Mouse (Mus musculus) neural tube, embryonic 14.5 days (tissue): ENCODE data around the gene Cldn11. TPM values are rescaled to one million over a fixed set of nuclear protein-coding genes. Genes with fewer than 3 reads are reported as not detected.
"Not testable (repeated sequence)": the region's sequence is repeated elsewhere in the genome, so short reads cannot be mapped to it uniquely, and the experiment has no call there.

ENCODE experiments used
- ATAC-seq: fragments of 200-750 bp; cut with Nextera tagmentation; 2 replicates; pipeline ENCODE4 v1.8.0; 2017; ENCODE audit warnings: low read depth, mild to moderate bottlenecking, moderate TSS enrichment, moderate library complexity
- H3K27ac ChIP-seq: fragments of 300-500 bp; sonication (generic); 2 replicates; pipeline ENCODE4 v1.5.1; 2014; ENCODE audit warnings: low read depth, mild to moderate bottlenecking, control low read depth, low read length, moderate library complexity, mixed read lengths
- H3K27me3 ChIP-seq: fragments of 300-500 bp; sonication (generic); 2 replicates; pipeline ENCODE4 v1.6.1; 2014; ENCODE audit warnings: low read length; ENCODE audit not compliant: control insufficient read depth, insufficient read depth
- H3K36me3 ChIP-seq: fragments of 300-500 bp; sonication (generic); 2 replicates; pipeline ENCODE4 v1.6.1; 2014; ENCODE audit warnings: low read length, mixed read lengths; ENCODE audit not compliant: control insufficient read depth, insufficient read depth
- H3K4me1 ChIP-seq: fragments of 300-500 bp; sonication (generic); 2 replicates; pipeline ENCODE4 v1.6.1; 2014; ENCODE audit warnings: low read length; ENCODE audit not compliant: control insufficient read depth, insufficient read depth
- H3K4me2 ChIP-seq: fragments of 300-500 bp; sonication (generic); 2 replicates; pipeline ENCODE4 v1.6.1; 2014; ENCODE audit warnings: mild to moderate bottlenecking, low read depth, low read length, control low read depth
- H3K4me3 ChIP-seq: fragments of 300-500 bp; sonication (generic); 2 replicates; pipeline ENCODE4 v1.5.1; 2014; ENCODE audit warnings: low read depth, low read length, control low read depth, mixed read lengths
- H3K9ac ChIP-seq: fragments of 300-500 bp; sonication (generic); replicated peaks from 2 replicates; pipeline ENCODE4 v1.6.1; 2014; ENCODE audit warnings: low read depth, mild to moderate bottlenecking, control low read depth, low read length, mixed read lengths
- H3K9me3 ChIP-seq: fragments of 300-500 bp; sonication (generic); 2 replicates; pipeline ENCODE4 v1.6.1; 2016; ENCODE audit warnings: low read length; ENCODE audit not compliant: control insufficient read depth
- WGBS: fragments of 180-500 bp; shearing (Covaris S2); extraction: QIAGEN DNeasy Blood & Tissue Kit; methylation state at CpG from one replicate; pipeline ENCODE4 v1.1.7; 2014; 5-methylcytosine and 5-hydroxymethylcytosine counted together
- polyA plus RNA-seq: library from polyadenylated mRNA; unstranded; fragments of >200 nt; fragmentation: Nextera tagmentation; extraction: Ambion mirVana; gene quantifications from 2 replicates; pipeline ENCODE4 v1.2.1, GENCODE M21; 2014

Gene Cldn11
- polyA plus RNA-seq, 1 experiment from 2014 or later, result 2.1 TPM

DNA sequence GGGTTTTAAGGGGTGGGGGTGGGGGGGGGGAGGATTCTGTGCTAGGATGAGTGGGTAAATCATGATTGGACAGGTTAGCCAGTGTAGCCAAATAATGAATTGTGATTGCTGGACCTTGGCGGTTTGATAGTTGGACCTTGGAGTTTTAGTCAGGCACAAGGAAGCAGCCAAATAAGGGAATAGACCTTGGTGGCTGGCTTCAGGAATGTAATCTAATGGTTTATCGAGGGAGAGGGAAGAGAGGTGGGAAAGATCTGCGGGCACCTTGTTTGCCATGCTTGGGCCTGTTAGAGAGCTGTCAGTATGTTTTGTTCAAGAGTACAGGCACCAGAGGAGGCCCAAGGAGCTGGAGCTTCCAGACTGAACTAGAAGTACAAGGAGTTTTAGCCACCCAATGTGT is 22.9 kb upstream of the Cldn11 start:
- WGBS, result 84% methylated on average over 3 of the region's 3 CpGs
- H3K9me3 ChIP-seq, result no peaks in the 10 kb centered on the region
- no peak overlapping the region for H3K4me2 ChIP-seq
- no peaks in the 10 kb centered on the region for H3K27me3 ChIP-seq
- H3K27ac ChIP-seq, result no peak overlapping the region
- peaks cover 6% of the 10 kb centered on the region; the same call in 1 of the 2 replicates for H3K36me3 ChIP-seq
- H3K9ac ChIP-seq, result no peak overlapping the region
- ATAC-seq, result no peak
- H3K4me3 ChIP-seq, result no peak overlapping the region
- no peaks in the 10 kb centered on the region for H3K4me1 ChIP-seq

DNA sequence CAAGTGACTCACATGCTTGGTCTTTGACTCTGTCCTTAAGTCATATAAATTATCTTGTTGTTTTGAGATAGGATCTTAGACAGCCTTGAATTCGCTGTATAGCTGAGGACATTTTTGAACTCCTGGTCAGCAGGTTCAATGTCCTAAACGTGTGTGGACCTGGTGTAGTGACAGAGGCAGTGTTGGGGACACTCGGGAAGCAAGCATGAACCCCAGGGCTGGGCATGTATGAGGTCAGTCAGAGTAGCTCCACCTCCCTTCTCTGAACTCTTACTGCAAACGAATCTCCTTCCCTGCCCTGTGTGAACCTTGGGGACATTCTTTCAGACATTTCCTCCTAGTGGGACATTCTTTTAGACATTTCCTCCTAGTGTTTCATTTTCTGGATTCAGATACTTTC is 20.0 kb upstream of the Cldn11 start:
- no peak overlapping the region for H3K4me3 ChIP-seq
- no peak for ATAC-seq
- H3K9ac ChIP-seq, result no peak overlapping the region
- H3K9me3 ChIP-seq, result no peaks in the 10 kb centered on the region
- no peak overlapping the region for H3K4me2 ChIP-seq
- 57% methylated on average over 4 of the region's 4 CpGs for WGBS
- no peaks in the 10 kb centered on the region for H3K4me1 ChIP-seq
- H3K27me3 ChIP-seq, result no peaks in the 10 kb centered on the region
- H3K36me3 ChIP-seq, result no peaks in the 10 kb centered on the region
- no peak overlapping the region for H3K27ac ChIP-seq

DNA sequence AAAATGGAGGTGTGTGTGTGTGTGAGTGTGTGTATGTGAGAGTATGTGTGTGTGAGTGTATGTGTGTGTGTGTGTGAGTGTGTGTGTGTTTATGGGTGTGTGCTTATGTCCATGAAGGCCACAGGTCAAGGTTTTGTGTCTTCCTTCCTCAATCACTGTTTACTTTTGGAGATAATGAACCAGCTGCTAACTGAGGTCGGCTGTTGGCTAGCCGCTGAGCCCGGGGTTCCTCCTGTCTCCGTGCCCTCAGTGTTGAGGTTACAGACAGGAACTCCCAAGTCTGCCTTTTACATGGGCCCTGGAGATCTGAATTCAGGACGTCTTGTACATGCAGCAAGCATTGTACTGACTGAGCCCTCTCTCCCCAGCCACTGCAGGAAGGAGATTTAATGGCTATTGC is 16.1 kb upstream of the Cldn11 start:
- H3K4me1 ChIP-seq, result no peaks in the 10 kb centered on the region
- no peak overlapping the region for H3K4me2 ChIP-seq
- H3K36me3 ChIP-seq, result no peaks in the 10 kb centered on the region
- H3K27me3 ChIP-seq, result no peaks in the 10 kb centered on the region
- no peak for ATAC-seq
- 55% methylated on average over 5 of the region's 5 CpGs for WGBS
- no peak overlapping the region for H3K4me3 ChIP-seq
- H3K27ac ChIP-seq, result no peak overlapping the region
- no peaks in the 10 kb centered on the region for H3K9me3 ChIP-seq
- H3K9ac ChIP-seq, result no peak overlapping the region

DNA sequence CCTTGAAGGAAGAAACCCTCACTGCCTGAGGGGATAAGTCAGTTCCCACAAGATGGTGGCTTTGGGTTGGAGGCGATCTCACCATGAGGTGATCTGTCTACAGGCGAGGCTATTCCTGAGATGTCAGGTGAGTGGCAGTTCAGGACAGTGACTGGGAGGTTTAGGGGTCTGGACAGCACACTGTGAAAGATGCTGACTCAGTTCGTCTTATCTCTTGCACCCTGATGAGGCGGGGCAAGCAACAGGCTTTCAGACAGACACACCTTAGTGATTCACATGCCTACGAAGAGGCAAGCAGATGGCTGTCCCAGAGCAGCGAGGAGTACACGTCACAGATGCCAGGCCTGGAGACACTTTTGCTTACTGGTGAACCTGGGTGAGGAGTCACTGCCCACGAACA is 15.5 kb upstream of the Cldn11 start:
- ATAC-seq, result no peak
- Histone ChIP-seq H3K9ac (no peak overlapping the region), H3K4me2 (no peak overlapping the region), H3K27ac (no peak overlapping the region), H3K4me1 (no peaks in the 10 kb centered on the region), H3K27me3 (no peaks in the 10 kb centered on the region), H3K4me3 (no peak overlapping the region), H3K9me3 (no peaks in the 10 kb centered on the region), H3K36me3 (no peaks in the 10 kb centered on the region)
- 88% methylated on average over 8 of the region's 8 CpGs for WGBS

DNA sequence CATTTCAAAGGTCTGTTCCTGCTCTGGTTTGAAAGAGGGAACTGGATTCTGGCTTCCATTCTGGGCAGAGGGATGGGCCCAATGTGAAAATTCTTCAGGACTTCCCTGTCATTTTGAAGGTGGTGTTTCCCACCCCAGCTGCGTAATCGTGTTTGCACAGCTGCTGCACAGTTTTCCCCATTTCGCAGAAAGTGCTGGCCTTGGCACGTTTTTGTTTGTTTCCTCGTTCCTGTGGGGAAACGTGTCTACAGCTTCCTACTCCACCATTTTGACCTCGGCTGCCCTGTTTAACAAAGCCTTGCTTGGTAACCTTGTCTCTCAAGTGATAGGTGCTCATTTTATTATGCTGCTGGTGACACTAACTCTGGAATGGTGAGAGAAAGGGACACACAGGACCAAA is 15.0 kb upstream of the Cldn11 start:
- Histone ChIP-seq H3K4me2 (no peak overlapping the region), H3K9ac (no peak overlapping the region), H3K9me3 (no peaks in the 10 kb centered on the region), H3K36me3 (no peaks in the 10 kb centered on the region), H3K4me3 (no peak overlapping the region), H3K27me3 (no peaks in the 10 kb centered on the region), H3K4me1 (no peaks in the 10 kb centered on the region), H3K27ac (no peak overlapping the region)
- no peak for ATAC-seq
- 74% methylated on average over 7 of the region's 7 CpGs for WGBS

DNA sequence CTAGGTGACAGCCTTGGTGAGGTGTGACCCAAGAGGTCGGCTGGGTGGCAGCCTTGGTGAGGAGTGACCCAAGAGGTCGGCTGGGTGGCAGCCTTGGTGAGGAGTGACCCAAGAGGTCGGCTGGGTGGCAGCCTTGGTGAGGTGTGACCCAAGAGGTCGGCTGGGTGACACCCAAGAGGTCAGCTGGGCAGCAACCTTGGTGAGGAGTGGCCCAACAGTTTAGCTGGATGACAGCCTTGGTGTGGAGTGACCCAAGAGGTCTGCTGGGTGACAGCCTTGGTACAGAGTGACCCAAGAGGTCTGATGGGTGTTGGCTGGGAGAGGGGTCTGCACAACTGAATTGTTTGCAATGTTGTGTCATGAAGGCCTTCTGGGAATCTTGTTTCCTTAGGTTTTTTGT is 13.1 kb upstream of the Cldn11 start:
- H3K9ac ChIP-seq, H3K4me1 ChIP-seq, H3K4me2 ChIP-seq, ATAC-seq, H3K4me3 ChIP-seq, H3K27me3 ChIP-seq, H3K36me3 ChIP-seq, H3K9me3 ChIP-seq, H3K27ac ChIP-seq: not testable (repeated sequence)
- 74% methylated on average over 4 of the region's 4 CpGs for WGBS

DNA sequence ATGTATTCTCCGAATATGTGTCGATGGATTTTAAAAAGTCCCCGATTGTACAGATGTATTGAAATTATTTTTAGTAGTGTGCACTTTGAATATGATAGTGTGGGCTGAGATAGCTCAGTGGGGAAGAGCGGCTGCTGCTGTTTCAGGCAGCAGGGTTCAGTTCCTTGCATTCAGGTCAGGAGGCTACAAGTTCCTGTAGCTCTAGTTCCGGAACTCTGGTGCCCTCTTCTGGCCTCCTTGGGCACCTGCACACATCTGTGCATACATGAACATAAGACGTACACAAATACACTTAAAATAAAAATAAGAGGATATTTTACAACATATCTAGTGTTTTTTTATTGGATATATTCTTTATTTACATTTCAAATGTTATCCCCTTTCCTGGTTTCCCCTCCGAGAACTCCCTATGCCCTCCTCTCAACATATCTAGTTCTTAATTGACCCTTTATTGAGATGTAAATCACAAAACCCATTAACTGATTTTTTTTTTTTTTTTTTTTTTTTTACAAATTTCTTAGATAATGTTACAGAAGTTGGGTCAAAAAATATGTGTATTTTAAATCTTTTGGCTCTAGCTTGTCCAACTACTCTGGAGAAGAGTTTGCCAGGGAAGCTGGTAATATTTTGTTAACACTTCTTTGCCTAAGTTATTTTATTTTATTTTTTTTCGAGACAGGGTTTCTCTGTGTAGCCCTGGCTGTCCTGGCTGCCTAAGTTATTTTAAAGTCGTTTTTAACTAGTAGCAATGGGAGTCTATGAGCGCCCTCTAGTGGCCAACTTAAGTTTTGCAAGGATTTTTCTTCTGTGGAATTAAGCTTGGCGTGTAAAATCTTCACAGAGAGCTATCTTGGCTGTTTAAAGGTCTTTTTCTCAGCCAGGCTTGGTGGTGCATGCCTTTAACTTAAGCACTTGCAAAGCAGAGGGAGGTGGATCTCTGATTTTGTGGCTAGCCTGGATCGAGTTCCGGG is 11.0 kb upstream of the Cldn11 start:
- no peak overlapping the region for H3K4me2 ChIP-seq
- ATAC-seq, result peak; percentile 58
- no peaks in the 10 kb centered on the region for H3K9me3 ChIP-seq
- no peaks in the 10 kb centered on the region for H3K4me1 ChIP-seq
- H3K36me3 ChIP-seq, result no peaks in the 10 kb centered on the region
- 57% methylated on average over 13 of the region's 13 CpGs for WGBS
- H3K27ac ChIP-seq, result no peak overlapping the region
- no peaks in the 10 kb centered on the region for H3K27me3 ChIP-seq
- no peak overlapping the region for H3K4me3 ChIP-seq
- H3K9ac ChIP-seq, result no peak overlapping the region

DNA sequence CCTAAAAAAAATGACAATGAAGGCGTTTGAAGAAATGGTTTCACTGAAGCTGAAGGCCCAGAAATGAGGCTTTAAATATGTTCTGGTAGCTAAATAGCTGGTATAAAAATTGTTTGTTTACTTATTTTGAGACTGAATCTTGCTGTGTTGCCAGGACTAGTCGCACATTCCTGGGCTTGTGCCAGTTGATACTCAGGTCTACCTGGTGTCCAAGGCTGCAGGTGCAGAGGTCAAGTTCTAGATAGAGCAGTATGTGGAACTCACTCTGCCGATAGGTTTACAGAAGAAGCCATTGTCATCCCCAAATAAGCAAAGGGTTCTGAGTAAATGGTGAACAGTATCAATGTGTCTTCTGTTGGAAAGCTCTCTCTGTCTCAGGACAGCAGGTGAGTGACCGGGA is 8.1 kb upstream of the Cldn11 start:
- H3K4me1 ChIP-seq, result no peaks in the 10 kb centered on the region
- no peaks in the 10 kb centered on the region for H3K36me3 ChIP-seq
- H3K4me3 ChIP-seq, result no peak overlapping the region
- no peaks in the 10 kb centered on the region for H3K9me3 ChIP-seq
- ATAC-seq, result no peak
- 83% methylated on average over 4 of the region's 4 CpGs for WGBS
- no peak overlapping the region for H3K27ac ChIP-seq
- no peaks in the 10 kb centered on the region for H3K27me3 ChIP-seq
- H3K9ac ChIP-seq, result no peak overlapping the region
- no peak overlapping the region for H3K4me2 ChIP-seq

DNA sequence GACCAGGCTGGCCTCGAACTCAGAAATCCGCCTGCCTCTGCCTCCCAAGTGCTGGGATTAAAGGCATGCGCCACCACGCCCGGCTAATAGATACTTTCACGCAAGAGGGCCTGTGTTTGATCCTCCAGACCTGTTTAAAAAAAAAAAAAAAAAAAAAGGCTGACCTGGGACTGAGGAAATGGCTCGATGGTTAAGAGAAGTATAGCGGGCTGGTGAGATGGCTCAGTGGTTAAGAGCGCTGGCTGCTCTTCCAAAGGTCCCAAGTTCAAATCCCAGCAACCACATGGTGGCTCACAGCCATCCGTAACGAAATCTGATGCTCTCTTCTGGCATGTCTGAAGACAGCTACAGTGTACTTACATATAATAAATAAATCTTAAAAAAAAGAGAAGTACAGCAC is 4.5 kb upstream of the Cldn11 start:
- H3K27ac ChIP-seq, H3K4me3 ChIP-seq, H3K36me3 ChIP-seq, H3K27me3 ChIP-seq, H3K9me3 ChIP-seq, H3K4me2 ChIP-seq, H3K9ac ChIP-seq, ATAC-seq, H3K4me1 ChIP-seq: not testable (repeated sequence)
- WGBS, result 90% methylated on average over 11 of the region's 11 CpGs
